Mouse (Mus musculus) c-Kit-positive CD71-negative TER-119-negative erythroid progenitor cells, embryonic 14.5 days (primary cell): ENCODE measurements around the gene Snx22.

Experiments used
- DNase-seq: peaks from one replicate; pipeline ENCODE4 v3.0.0-alpha.2; 2013; ENCODE audit warnings: low read depth

Snx22 gene

GRCm38 (mm10) chr9:66068971-66069391 lies 538 bp downstream of the Snx22 start:
- no peak for DNase-seq

DNA sequence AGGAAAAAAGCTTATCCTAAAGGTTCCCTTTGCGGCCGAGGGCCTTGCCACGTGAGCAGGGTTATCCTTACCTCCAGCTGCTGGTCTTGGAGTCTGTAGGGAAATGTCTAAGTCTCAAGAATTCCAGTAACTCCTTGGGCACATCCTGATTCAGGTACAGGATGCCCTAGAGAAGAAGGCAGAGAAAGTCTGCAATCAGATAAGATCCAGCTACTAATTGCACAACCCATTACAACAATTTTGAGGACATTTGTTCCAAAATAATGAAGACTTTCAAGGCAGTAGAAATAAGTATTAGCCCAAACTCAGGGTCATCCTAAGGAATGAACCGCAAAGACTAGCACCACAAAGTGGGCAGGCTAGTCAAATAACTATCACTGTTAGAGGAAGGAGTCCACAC lies 1.5 kb downstream of the Snx22 start:
- DNase-seq = no peak

GRCm38 (mm10) chr9:66067542-66067941 lies 2.0 kb downstream of the Snx22 start:
- DNase-seq = no peak

DNA sequence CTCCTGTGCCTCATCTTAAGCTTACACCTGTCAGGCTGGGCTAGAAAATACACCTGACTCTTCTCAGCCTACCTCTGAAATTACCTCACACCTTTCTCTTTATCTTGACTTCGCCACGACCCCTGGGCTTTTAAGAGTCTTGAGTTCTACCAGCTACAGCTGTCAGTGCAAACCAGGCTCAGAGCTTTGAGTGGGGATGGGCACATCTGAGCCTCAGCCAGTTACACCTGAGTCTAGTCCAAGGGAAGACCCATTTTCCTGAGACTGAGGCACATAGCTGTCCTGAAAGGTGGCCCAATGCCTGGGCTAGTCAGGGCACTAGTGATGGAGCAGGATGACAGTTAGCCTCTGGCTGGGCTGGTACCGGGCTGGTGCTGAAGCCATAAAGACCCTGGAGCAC lies 2.7 kb downstream of the Snx22 start:
- no peak for DNase-seq

GRCm38 (mm10) chr9:66064316-66064715 lies 5.2 kb downstream of the Snx22 start:
- DNase-seq = no peak

DNA sequence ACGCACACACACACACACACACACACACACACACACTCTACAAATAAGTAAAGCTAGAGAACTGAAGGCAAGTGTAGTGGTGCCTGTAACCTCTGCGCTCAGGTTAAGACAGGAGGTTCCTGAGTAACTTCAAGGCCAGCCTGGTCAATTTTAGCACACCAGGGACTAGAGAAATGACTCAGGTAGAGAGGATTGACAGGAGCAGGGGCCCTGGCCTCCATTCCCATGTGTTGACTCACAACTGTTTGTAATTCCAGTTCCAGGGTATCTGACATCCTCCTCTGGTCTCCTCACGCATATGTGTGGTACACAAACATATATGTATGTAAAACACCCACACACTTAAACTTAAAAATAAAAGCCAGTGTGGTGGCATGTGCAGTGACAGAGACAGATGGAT lies 6.1 kb downstream of the Snx22 start:
- no peak for DNase-seq

DNA sequence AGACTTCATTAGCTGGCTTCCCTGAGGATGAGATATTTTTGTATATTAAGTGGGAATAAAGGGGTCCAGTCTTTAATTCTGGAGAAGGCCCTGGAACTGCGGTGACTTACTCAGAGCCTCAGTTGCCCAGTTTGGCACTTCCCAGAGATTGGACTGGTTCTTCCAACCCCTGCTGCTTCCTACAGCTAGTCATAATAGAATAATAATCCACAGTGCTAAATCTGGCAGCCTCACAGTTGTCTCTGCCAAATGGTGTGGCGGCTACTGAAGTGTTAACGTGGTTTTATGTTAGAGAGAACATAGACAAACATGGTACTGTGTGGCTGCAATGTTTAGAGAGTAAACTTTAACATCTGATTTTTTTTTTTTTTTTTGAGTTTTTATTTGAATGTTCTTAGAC lies 7.9 kb downstream of the Snx22 start:
- DNase-seq = no peak

DNA sequence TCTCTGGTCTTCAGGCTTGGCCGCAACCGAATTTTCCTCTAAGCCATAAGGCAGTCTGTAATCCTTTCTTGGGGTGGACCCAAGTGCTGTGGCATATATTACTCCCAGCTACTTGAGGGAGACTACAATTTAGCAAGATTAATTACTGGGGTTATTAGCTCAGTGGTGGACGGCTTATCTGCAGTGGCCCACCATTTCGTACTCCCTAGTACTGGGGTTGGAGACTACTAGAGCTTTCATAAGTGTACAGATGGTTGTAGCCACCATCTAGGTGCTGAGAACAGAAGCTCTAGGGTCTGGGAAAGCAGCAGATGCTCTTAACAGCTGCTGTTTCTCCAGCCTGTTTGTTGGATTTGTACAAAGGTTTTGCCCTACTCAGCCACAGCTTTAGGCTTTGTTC lies 8.5 kb downstream of the Snx22 start:
- DNase-seq = no peak

- no peak for DNase-seq
These were observed 9.2 kb downstream of the Snx22 start for GRCm38 (mm10) chr9:66060308-66060647.

- peak; percentile 92 for DNase-seq
These were observed 9.8 kb downstream of the Snx22 start, which contains the start of gene Ppib for GRCm38 (mm10) chr9:66059583-66060307. Gene Ppib, plus strand, starts transcription at chr9:66060222.

DNA sequence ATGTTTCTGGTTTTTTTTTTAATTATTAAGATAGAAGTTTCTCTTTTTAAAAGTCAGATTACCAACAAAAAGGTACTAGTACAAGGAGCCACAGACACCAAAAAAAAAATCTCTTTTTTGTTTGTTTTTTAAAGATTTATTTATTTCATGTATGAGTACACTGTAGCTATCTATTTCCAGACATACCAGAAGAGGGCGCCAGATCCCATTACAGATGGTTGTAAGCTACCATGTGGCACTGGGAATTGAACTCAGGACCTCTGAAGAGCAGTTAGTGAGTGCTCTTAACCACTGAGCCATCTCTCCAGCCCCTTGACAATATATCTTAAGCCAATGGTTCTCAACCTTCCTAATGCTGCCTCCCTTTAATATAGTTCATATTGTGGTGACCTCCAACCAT lies 15.9 kb downstream of the Snx22 start:
- no peak for DNase-seq

DNA sequence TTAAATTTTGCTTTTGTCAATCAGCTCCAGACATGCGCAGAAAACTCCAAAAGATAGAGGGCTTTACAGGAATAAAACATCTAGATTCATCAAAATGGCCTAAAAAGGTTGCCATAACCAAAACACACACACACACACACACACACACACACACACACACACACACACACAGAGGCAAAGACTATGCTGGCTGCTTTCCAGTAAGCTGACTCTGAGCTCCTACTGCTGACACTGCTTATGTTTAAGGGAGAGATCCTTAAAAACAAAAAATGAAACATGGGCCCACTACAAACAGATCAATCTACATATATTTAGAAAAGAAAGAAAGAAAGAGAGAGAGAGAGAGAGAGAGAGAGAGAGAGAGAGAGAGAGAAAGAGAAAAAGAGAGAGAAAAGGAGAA lies 16.8 kb downstream of the Snx22 start:
- DNase-seq = no peak

DNA sequence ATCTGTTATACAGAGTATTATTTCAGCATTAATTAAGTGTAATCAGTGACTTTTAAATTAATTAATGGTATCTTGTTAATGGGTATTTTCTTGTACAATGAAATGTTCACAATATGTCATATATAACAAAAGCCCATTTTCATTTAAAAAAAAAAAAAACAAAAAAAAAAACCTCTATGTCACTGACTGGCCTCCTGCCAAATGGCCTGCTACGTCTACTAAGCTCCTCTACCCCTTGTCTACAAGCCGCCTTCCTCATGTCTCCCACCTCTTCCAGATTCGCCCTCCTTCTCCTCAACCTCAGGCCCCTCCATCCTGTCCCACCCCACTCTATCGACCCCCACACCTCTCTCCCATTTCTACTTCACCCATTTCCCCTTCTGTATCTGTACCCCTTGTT lies 18.0 kb downstream of the Snx22 start:
- no peak for DNase-seq

- no peak for DNase-seq
These were observed 19.5 kb downstream of the Snx22 start for GRCm38 (mm10) chr9:66049931-66050601.

GRCm38 (mm10) chr9:66043241-66043640 lies 26.3 kb downstream of the Snx22 start:
- no peak for DNase-seq

GRCm38 (mm10) chr9:66042331-66042730 lies 27.2 kb downstream of the Snx22 start:
- DNase-seq = no peak

DNA sequence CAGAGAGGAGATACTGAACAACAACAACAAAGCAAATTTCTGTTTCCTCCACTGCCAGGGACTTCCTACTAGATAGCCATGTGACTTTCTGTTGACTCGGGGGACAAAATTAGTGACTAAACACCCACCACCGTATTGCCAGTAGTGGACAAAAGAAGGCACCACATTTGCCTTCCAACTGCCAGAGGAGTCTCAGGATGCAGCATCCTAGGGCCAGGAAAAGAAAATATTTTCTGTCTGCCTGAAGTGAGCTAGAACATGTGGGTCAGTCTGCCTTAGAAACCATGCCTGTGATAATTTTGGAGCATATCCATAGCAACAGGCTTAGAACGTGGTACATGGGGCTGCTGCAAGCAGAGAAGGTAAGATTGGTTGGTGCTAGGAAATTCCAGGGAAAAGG lies 28.7 kb downstream of the Snx22 start:
- DNase-seq = no peak

- DNase-seq = no peak
These were observed 30.2 kb downstream of the Snx22 start for GRCm38 (mm10) chr9:66039290-66039689.

GRCm38 (mm10) chr9:66038581-66038980 lies 30.9 kb downstream of the Snx22 start:
- DNase-seq = no peak

GRCm38 (mm10) chr9:66038082-66038481 lies 31.4 kb downstream of the Snx22 start:
- no peak for DNase-seq

DNA sequence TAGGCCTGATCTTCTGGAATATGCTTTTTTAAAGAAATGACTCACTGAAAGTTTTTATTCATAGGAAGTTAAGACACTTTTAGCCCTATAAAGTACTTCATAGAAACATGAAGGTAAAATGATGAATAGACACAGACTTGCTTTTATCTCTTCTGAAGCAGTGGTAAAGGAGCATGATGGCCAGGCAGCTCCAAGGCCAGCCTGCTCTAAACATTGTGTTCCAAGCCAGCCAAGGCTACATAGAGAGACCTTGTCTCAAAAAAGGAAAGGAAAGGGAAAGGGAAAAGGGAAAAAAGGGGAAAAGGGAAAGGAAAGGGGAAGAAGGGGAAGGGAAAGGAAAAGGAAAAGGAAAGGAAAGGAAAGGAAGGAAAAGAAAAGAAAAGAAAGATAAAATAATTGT lies 48.9 kb downstream of the Snx22 start:
- DNase-seq = no peak
